Mouse (Mus musculus) layer of hippocampus, adult 9-11 months (tissue): ENCODE data around the gene R3hdml.

Experiments
- DNase-seq: peaks from one replicate; pipeline ENCODE4 v3.0.0; 2022

R3hdml gene

DNA sequence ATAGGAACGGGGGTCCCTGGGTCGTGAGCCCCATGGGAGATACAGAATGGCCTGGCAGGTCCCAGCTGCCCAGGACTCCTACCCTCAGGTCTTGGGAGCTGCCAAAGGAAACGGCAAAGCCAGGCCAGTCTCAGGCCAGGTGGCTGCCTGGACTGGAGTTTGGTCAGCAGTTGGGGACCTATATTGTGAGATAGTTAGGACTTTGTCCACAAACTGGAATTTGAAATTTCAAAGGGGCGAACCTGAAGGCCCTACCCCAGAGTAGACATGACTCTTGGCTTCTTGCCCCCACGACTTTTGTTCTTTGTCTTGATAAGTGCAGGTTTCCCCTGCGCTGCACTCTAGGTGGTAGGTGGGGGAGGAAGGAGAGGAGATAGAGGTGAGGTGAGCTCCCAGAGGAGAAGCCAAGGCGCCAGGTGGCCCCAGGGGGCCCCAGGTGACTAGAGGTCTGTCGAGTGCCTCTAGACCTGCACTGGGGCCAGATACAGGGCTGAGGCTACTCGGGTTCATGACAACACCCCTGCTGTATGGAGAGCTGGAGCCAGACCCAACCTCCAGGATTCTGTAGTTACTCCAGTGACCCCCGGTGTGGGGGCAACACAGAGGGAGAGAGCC lies 49.6 kb downstream of the R3hdml start:
- DNase-seq = no peak

DNA sequence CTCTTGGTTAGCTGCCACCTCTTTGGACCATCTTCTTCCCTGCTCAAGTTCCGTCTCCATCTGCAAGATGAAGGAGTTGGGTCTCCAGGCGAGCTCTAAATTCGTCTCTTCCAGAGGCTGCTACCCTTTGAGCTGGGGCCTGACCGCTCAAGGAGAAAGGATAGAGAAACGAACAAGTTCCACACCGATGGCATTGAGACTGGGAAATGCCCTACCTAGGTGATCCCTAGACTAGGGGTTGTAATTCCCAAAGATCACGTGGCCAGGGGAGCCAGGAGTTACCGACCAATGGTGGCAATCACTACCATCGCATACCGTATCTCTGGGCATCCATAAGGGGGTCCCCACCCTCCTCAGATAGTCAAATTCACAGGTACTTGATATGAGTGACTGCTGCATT lies 50.6 kb downstream of the R3hdml start:
- no peak for DNase-seq

DNA sequence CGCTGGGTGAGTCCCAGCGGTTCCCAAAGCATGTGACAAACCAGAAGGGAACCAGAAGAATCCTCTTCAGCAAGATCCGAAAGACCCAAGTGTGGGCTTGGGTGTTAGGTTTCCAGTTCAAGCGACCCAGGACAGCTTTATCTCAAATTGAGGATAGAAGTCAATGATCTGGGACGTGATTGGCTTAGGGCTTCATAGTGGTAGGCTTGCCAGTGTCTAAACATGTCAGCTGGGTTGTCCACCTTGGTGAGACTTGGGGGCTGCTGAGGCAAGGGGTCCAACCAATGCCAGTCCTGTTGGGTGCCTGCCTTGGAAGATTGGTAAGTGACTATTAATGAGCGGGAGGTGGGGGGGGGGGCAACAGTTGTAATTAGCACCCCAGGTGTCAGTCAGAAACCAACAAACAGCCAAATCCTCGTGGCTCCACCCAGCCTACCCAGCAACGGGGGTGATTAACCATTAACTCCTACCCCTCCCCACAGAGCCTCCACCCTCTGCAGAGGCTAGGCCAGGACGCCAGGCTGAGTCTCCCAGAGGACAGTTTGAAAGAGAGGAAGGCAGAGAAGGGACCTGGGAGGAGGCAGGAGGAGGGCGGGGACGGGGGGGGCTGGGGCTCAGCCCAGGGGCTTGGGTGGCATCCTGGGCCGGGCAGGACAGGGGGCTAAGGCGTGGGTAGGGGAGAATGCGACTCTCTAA lies 54.7 kb downstream of the R3hdml start:
- DNase-seq = no peak

DNA sequence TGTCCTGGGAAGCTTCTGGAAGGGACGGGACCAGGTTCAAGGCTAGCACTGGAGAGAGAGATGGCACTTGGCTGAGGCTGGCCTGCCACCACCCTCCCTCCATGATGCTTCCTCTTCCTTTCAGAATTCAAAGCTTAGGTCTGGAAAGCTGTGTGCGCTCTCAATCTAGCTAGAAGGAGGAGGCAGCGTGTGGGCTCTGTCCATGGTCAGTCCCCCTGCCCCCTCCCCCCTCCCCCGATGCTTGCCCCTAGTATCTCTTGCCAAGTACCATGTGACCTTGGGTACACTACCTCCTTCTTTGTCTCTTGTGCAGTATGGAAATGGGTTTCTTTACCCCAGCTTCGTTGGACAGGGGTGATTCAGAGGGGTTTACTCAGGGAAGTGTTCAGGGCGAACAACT lies 56.7 kb downstream of the R3hdml start:
- no peak for DNase-seq

DNA sequence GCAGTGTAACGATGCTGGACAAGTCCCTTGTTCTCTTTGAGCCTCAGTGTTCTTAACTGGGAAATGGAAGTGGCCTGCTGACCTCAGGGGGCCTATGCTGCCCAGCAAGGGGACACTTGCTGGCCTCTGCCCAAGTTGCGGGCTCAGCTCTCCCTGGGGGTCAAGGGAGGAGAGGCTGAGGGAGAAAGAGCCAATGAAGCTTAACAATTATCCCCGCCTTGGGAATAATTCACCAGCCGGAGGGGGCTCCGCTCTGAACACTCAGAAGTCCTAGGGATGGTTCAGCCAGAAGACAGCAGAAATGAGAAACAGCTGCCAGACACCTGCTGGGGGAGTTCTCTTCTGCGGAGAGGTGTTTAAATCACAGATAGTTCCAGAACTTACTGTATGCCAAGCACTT lies 57.7 kb downstream of the R3hdml start:
- DNase-seq = no peak
